ENCODE assay signal across 13 mouse cellular contexts in genomic region chr5:54343432-54343831, GRCm38 (mm10).
"Had no signal": no experiment of that assay in that cellular context is flagged by ENCODE, and none has a peak within 500 bp of the region (broad histone marks: within the 10 kb centered on the region; RNA-seq: fewer than 3 reads in every experiment).

No protein-coding gene starts in this region.

- DNase-seq: kidney, adult 18-20 months; lung, adult 2 months; lung, postnatal 36 days; right cerebral cortex, postnatal 4 days; spleen, adult 18-20 months; thymus, adult 18-20 months; thymus, postnatal 14 days had no signal

- H3K4me2 ChIP-seq: liver, embryonic 11.5 days; liver, embryonic 15.5 days; midbrain, embryonic 11.5 days; midbrain, embryonic 15.5 days; neural tube, embryonic 12.5 days had no signal

- H3K36me3 ChIP-seq: liver, embryonic 15.5 days; midbrain, embryonic 15.5 days; neural tube, embryonic 12.5 days had no signal

- H3K27ac ChIP-seq: liver, embryonic 15.5 days; midbrain, embryonic 15.5 days; neural tube, embryonic 12.5 days had no signal

- H3K4me1 ChIP-seq: liver, embryonic 15.5 days; midbrain, embryonic 15.5 days; neural tube, embryonic 12.5 days had no signal

- H3K4me3 ChIP-seq: liver, embryonic 15.5 days; midbrain, embryonic 15.5 days; neural tube, embryonic 12.5 days had no signal

- H3K27me3 ChIP-seq: liver, embryonic 15.5 days; midbrain, embryonic 15.5 days; neural tube, embryonic 12.5 days had no signal

- H3K9me3 ChIP-seq: liver, embryonic 15.5 days; midbrain, embryonic 15.5 days; neural tube, embryonic 12.5 days had no signal

- ATAC-seq: lung, postnatal 0 days; midbrain, embryonic 15.5 days had no signal

- H3K9ac ChIP-seq: liver, embryonic 15.5 days; midbrain, embryonic 15.5 days; neural tube, embryonic 12.5 days had no signal
